Mouse (Mus musculus) ovary, adult 18-20 months (tissue): ENCODE measurements around the gene Il23r.

ENCODE experiments used
- DNase-seq: peaks from one replicate; pipeline ENCODE4 v3.0.0; 2022; ENCODE audit warnings: low spot score, mixed read lengths

Il23r gene

GRCm38 (mm10) chr6:67431808-67432207, 59.8 kb downstream of the Il23r start:
- DNase-seq = no peak

- no peak for DNase-seq
Observed at GRCm38 (mm10) chr6:67421761-67422160, 69.9 kb downstream of the Il23r start.

GRCm38 (mm10) chr6:67416557-67416956, 75.1 kb downstream of the Il23r start:
- no peak for DNase-seq

- DNase-seq = no peak
Observed at GRCm38 (mm10) chr6:67415276-67415675, 76.4 kb downstream of the Il23r start.

GRCm38 (mm10) chr6:67413378-67413777, 78.3 kb downstream of the Il23r start:
- DNase-seq = no peak

- DNase-seq = no peak
Observed at GRCm38 (mm10) chr6:67405281-67405682, 86.4 kb downstream of the Il23r start.

- no peak for DNase-seq
Observed at GRCm38 (mm10) chr6:67399551-67399950, 92.1 kb downstream of the Il23r start.

GRCm38 (mm10) chr6:67375982-67376391, 115.7 kb downstream of the Il23r start, which contains the start of gene Il12rb2:
Gene Il12rb2 (minus strand): TSS chr6:67376188.
- no peak for DNase-seq
